Mouse (Mus musculus) liver, embryonic 11.5 days (tissue): ENCODE measurements around the gene Fcrlb. TPM values are rescaled to one million over a fixed set of nuclear protein-coding genes. Genes with fewer than 3 reads are reported as not detected.

Experiments
- ATAC-seq: fragments of 200-750 bp; cut with Nextera tagmentation; replicated peaks from 2 replicates; pipeline ENCODE4 v1.8.0; 2017; ENCODE audit warnings: moderate number of reproducible peaks, mild to moderate bottlenecking, moderate TSS enrichment, moderate library complexity; ENCODE audit not compliant: low FRiP score
- DNase-seq: peaks from one replicate; pipeline ENCODE4 v3.0.0-alpha.2; 2017; ENCODE audit warnings: low spot score
- H3K27ac ChIP-seq: fragments of 300-500 bp; sonication (generic); 2 replicates; pipeline ENCODE4 v1.5.1; 2014; ENCODE audit warnings: mild to moderate bottlenecking, low read depth, low read length, control low read depth
- H3K27me3 ChIP-seq: fragments of 300-500 bp; sonication (generic); replicated peaks from 2 replicates; pipeline ENCODE4 v1.6.1; 2014; ENCODE audit warnings: low read length, mixed read lengths; ENCODE audit not compliant: control insufficient read depth, insufficient read depth
- H3K36me3 ChIP-seq: fragments of 300-500 bp; sonication (generic); 2 replicates; pipeline ENCODE4 v1.6.1; 2014; ENCODE audit warnings: mild to moderate bottlenecking, low read length, moderate library complexity, mixed read lengths; ENCODE audit not compliant: control insufficient read depth, insufficient read depth
- H3K4me1 ChIP-seq: fragments of 300-500 bp; sonication (generic); replicated peaks from 2 replicates; pipeline ENCODE4 v1.6.1; 2014; ENCODE audit warnings: low read length, mixed read lengths; ENCODE audit not compliant: control insufficient read depth, insufficient read depth
- H3K4me2 ChIP-seq: fragments of 300-500 bp; sonication (generic); 2 replicates; pipeline ENCODE4 v1.6.1; 2014; ENCODE audit warnings: mild to moderate bottlenecking, control low read depth, moderate library complexity
- H3K4me3 ChIP-seq: fragments of 300-500 bp; sonication (generic); 2 replicates; pipeline ENCODE4 v1.5.1; 2014; ENCODE audit warnings: low read depth, low read length, control low read depth
- H3K9ac ChIP-seq: fragments of 300-500 bp; sonication (generic); 2 replicates; pipeline ENCODE4 v1.6.1; 2014; ENCODE audit warnings: low read depth, low read length, control low read depth
- H3K9me3 ChIP-seq: fragments of 300-500 bp; sonication (generic); 2 replicates; pipeline ENCODE4 v1.6.1; 2016; ENCODE audit warnings: low read length, inconsistent platforms, mixed read lengths; ENCODE audit not compliant: control insufficient read depth
- WGBS: fragments of 180-500 bp; shearing (Covaris S2); extraction: QIAGEN DNeasy Blood & Tissue Kit; methylation state at CpG from one replicate; pipeline ENCODE4 v1.1.7; 2014; 5-methylcytosine and 5-hydroxymethylcytosine counted together
- polyA plus RNA-seq: library from polyadenylated mRNA; unstranded; fragments of >200 nt; fragmentation: Nextera tagmentation; extraction: Ambion mirVana; gene quantifications from 2 replicates; pipeline ENCODE4 v1.2.1, GENCODE M21; 2014

The Fcrlb gene
- polyA plus RNA-seq, 1 experiment from 2014 or later = not detected

- peak overlapping the region; percentile 8; the same call in 1 of the 2 replicates for H3K27ac ChIP-seq
- no peaks in the 10 kb centered on the region for H3K27me3 ChIP-seq
- no peaks in the 10 kb centered on the region for H3K9me3 ChIP-seq
- no peak for ATAC-seq
- H3K4me3 ChIP-seq = no peak overlapping the region
- peak overlapping the region; percentile 78 for H3K4me2 ChIP-seq
- DNase-seq = no peak
- no peaks in the 10 kb centered on the region; the same call in 1 of the 2 replicates for H3K36me3 ChIP-seq
- 34% methylated on average over 6 of the region's 6 CpGs for WGBS
- peaks cover 9% of the 10 kb centered on the region for H3K4me1 ChIP-seq
- H3K9ac ChIP-seq = no peak overlapping the region
Measured at GRCm38 (mm10) chr1:170886044-170886458, 26.7 kb downstream of the Fcrlb start.

GRCm38 (mm10) chr1:170884978-170885561, 27.7 kb downstream of the Fcrlb start, which contains the start of the genes Gm26620 and Dusp12:
Gene Gm26620, plus strand, starts transcription at chr1:170885065.
Gene Dusp12, minus strand, starts transcription at chr1:170885540.
- Histone ChIP-seq H3K9me3 (no peaks in the 10 kb centered on the region), H3K4me2 (peak within 1 kb of the TSS; percentile 78), H3K4me1 (peaks cover 9% of the 10 kb centered on the region), H3K27me3 (no peaks in the 10 kb centered on the region), H3K27ac (peak within 1 kb of the TSS; percentile 72), H3K4me3 (peak within 1 kb of the TSS; percentile 91), H3K9ac (peak within 1 kb of the TSS; percentile 90), H3K36me3 (peaks cover 5% of the 10 kb centered on the region; the same call in 1 of the 2 replicates)
- peak; percentile 82 for DNase-seq
- under 1% methylated on average over 46 of the region's 46 CpGs for WGBS
- peak; percentile 91 for ATAC-seq

GRCm38 (mm10) chr1:170884390-170884789, 28.4 kb downstream of the Fcrlb start:
- Histone ChIP-seq H3K9ac (peak overlapping the region; percentile 90), H3K27me3 (no peaks in the 10 kb centered on the region), H3K9me3 (no peaks in the 10 kb centered on the region), H3K4me3 (peak overlapping the region; percentile 91), H3K27ac (no peak overlapping the region; the same call in 1 of the 2 replicates), H3K4me1 (peaks cover 9% of the 10 kb centered on the region), H3K4me2 (peak overlapping the region; percentile 78), H3K36me3 (peaks cover 6% of the 10 kb centered on the region)
- DNase-seq (no peak), ATAC-seq (no peak)
- 23% methylated on average over 8 of the region's 8 CpGs for WGBS

GRCm38 (mm10) chr1:170882915-170883485, 29.7 kb downstream of the Fcrlb start:
- peak overlapping the region; percentile 24 for H3K4me2 ChIP-seq
- no peak overlapping the region for H3K9ac ChIP-seq
- ATAC-seq = no peak
- H3K27ac ChIP-seq = no peak overlapping the region
- no peaks in the 10 kb centered on the region for H3K9me3 ChIP-seq
- no peak overlapping the region for H3K4me3 ChIP-seq
- 70% methylated on average over 5 of the region's 5 CpGs for WGBS
- DNase-seq = no peak
- peaks cover 9% of the 10 kb centered on the region for H3K4me1 ChIP-seq
- H3K27me3 ChIP-seq = no peaks in the 10 kb centered on the region
- H3K36me3 ChIP-seq = peaks cover 11% of the 10 kb centered on the region

- Histone ChIP-seq H3K4me3 (no peak overlapping the region), H3K9ac (no peak overlapping the region), H3K36me3 (peaks cover 18% of the 10 kb centered on the region), H3K27ac (no peak overlapping the region), H3K27me3 (no peaks in the 10 kb centered on the region), H3K4me2 (no peak overlapping the region), H3K4me1 (peaks cover 3% of the 10 kb centered on the region), H3K9me3 (no peaks in the 10 kb centered on the region)
- 98% methylated on average over 5 of the region's 5 CpGs for WGBS
- DNase-seq (no peak), ATAC-seq (no peak)
Measured at GRCm38 (mm10) chr1:170876906-170877305, 35.8 kb downstream of the Fcrlb start.

GRCm38 (mm10) chr1:170875676-170876075, 37.1 kb downstream of the Fcrlb start:
- H3K36me3 ChIP-seq = peaks cover 15% of the 10 kb centered on the region
- H3K4me2 ChIP-seq = no peak overlapping the region
- WGBS = 71% methylated on average over 3 of the region's 3 CpGs
- ATAC-seq (no peak), DNase-seq (no peak)
- H3K9ac ChIP-seq = no peak overlapping the region
- no peak overlapping the region for H3K27ac ChIP-seq
- H3K4me1 ChIP-seq = peaks cover 3% of the 10 kb centered on the region
- no peaks in the 10 kb centered on the region for H3K27me3 ChIP-seq
- H3K9me3 ChIP-seq = no peaks in the 10 kb centered on the region
- H3K4me3 ChIP-seq = no peak overlapping the region

- WGBS = 91% methylated on average over 2 of the region's 2 CpGs
- DNase-seq (no peak), ATAC-seq (no peak)
Measured at GRCm38 (mm10) chr1:170871961-170872360, 40.8 kb downstream of the Fcrlb start.

GRCm38 (mm10) chr1:170871402-170871801, 41.3 kb downstream of the Fcrlb start:
- WGBS = 88% methylated on average over 6 of the region's 6 CpGs
- Histone ChIP-seq H3K9me3 (no peaks in the 10 kb centered on the region), H3K27ac (no peak overlapping the region), H3K4me2 (no peak overlapping the region), H3K27me3 (no peaks in the 10 kb centered on the region), H3K4me1 (peaks cover 3% of the 10 kb centered on the region), H3K36me3 (peaks cover 7% of the 10 kb centered on the region), H3K9ac (no peak overlapping the region), H3K4me3 (no peak overlapping the region)
- no peak for DNase-seq
- ATAC-seq = no peak

More at GRCm38 (mm10) chr1:170871961-170872360, 40.8 kb downstream of the Fcrlb start:
- H3K4me3 ChIP-seq = no peak overlapping the region
- H3K27me3 ChIP-seq = no peaks in the 10 kb centered on the region
- no peaks in the 10 kb centered on the region for H3K9me3 ChIP-seq
- H3K9ac ChIP-seq = no peak overlapping the region
- no peak overlapping the region for H3K4me2 ChIP-seq
- no peak overlapping the region for H3K27ac ChIP-seq
- H3K4me1 ChIP-seq = peaks cover 3% of the 10 kb centered on the region
- peaks cover 7% of the 10 kb centered on the region for H3K36me3 ChIP-seq

- peak overlapping the region; percentile 77 for H3K4me2 ChIP-seq
- DNase-seq = no peak
- peaks cover 5% of the 10 kb centered on the region for H3K36me3 ChIP-seq
- WGBS = 12% methylated on average over 14 of the region's 14 CpGs
- no peaks in the 10 kb centered on the region for H3K27me3 ChIP-seq
- H3K4me1 ChIP-seq = peaks cover 11% of the 10 kb centered on the region
- peak overlapping the region; percentile 67 for H3K9ac ChIP-seq
- no peaks in the 10 kb centered on the region for H3K9me3 ChIP-seq
- no peak overlapping the region for H3K27ac ChIP-seq
- peak; percentile 7 for ATAC-seq
- H3K4me3 ChIP-seq = peak overlapping the region; percentile 92
Measured at GRCm38 (mm10) chr1:170868905-170869283, 43.8 kb downstream of the Fcrlb start.
